30 mouse cellular contexts compared by ENCODE assay signal in genomic region chr3:36505306-36505705, GRCm38 (mm10). TPM values are rescaled to one million over a fixed set of nuclear protein-coding genes. Genes with fewer than 3 reads are reported as not detected.
"Had no signal": no experiment of that assay in that cellular context is flagged by ENCODE, and none has a peak within 500 bp of the region (broad histone marks: within the 10 kb centered on the region; RNA-seq: fewer than 3 reads in every experiment).

No protein-coding gene starts in this region.

- H3K27ac ChIP-seq: layer of hippocampus, adult 2 months; limb, embryonic 10.5 days; limb, embryonic 13.5 days; liver, embryonic 12.5 days; liver, embryonic 15.5 days; lung, embryonic 15.5 days; neural tube, embryonic 13.5 days; stomach, embryonic 15.5 days had no signal

- H3K4me2 ChIP-seq: limb, embryonic 13.5 days; liver, embryonic 12.5 days; liver, embryonic 15.5 days; lung, embryonic 15.5 days; neural tube, embryonic 13.5 days; stomach, embryonic 15.5 days had no signal

- H3K9me3 ChIP-seq: limb, embryonic 10.5 days; limb, embryonic 13.5 days; liver, embryonic 12.5 days; liver, embryonic 15.5 days; lung, embryonic 15.5 days; neural tube, embryonic 13.5 days; stomach, embryonic 15.5 days had no signal

- H3K36me3 ChIP-seq: limb, embryonic 10.5 days; limb, embryonic 13.5 days; liver, embryonic 12.5 days; liver, embryonic 15.5 days; lung, embryonic 15.5 days; neural tube, embryonic 13.5 days; stomach, embryonic 15.5 days had no signal

- H3K4me1 ChIP-seq: limb, embryonic 10.5 days; limb, embryonic 13.5 days; liver, embryonic 12.5 days; liver, embryonic 15.5 days; lung, embryonic 15.5 days; neural tube, embryonic 13.5 days; stomach, embryonic 15.5 days had no signal

- H3K4me3 ChIP-seq: layer of hippocampus, adult 2 months; limb, embryonic 10.5 days; limb, embryonic 13.5 days; liver, embryonic 12.5 days; liver, embryonic 15.5 days; lung, embryonic 15.5 days; myocyte; neural tube, embryonic 13.5 days; stomach, embryonic 15.5 days had no signal

- ATAC-seq: liver, embryonic 12.5 days had no signal

- H3K9ac ChIP-seq: limb, embryonic 13.5 days; liver, embryonic 12.5 days; liver, embryonic 15.5 days; lung, embryonic 15.5 days; neural tube, embryonic 13.5 days; stomach, embryonic 15.5 days had no signal

- DNase-seq: kidney, adult 18-20 months; kidney, adult 9 months; kidney, postnatal 14 days; layer of hippocampus, adult 9-11 months; liver; lung, adult 18-20 months; lung, postnatal 14 days; lung, postnatal 4 days; right cerebral cortex, postnatal 25 days; spleen, adult 18-20 months; thymus, adult 2 months; thymus, postnatal 14 days; thymus, postnatal 4 days had no signal

- H3K27me3 ChIP-seq: limb, embryonic 13.5 days; liver, embryonic 12.5 days; liver, embryonic 15.5 days; lung, embryonic 15.5 days; neural tube, embryonic 13.5 days; stomach, embryonic 15.5 days had no signal

RNA-seq across cellular contexts. Expression of gene Gm11549, which starts 16.3 kb away (rescaled TPM):
- total RNA-seq: megakaryocyte progenitor cell, adult 5-6 weeks; megakaryocyte-erythroid progenitor cell, adult 5-6 weeks; monocyte, adult 5-6 weeks; neutrophil, adult 5-6 weeks had no signal
- polyA plus RNA-seq: kidney, embryonic 16.5 days; limb, embryonic 10.5 days; liver, embryonic 12.5 days; liver, embryonic 15.5 days; myocyte had no signal

RNA-seq across cellular contexts. Expression of gene 1810062G17Rik, which starts 29.6 kb away (rescaled TPM):
- total RNA-seq: layer of hippocampus, adult 2 months; layer of hippocampus, postnatal 25 days; left cerebral cortex, adult 18-20 months; left cerebral cortex, postnatal 25 days; megakaryocyte-erythroid progenitor cell, adult 5-6 weeks; monocyte, adult 5-6 weeks had no signal
